ENCODE assay signal across 19 mouse cellular contexts in the genomic region with DNA sequence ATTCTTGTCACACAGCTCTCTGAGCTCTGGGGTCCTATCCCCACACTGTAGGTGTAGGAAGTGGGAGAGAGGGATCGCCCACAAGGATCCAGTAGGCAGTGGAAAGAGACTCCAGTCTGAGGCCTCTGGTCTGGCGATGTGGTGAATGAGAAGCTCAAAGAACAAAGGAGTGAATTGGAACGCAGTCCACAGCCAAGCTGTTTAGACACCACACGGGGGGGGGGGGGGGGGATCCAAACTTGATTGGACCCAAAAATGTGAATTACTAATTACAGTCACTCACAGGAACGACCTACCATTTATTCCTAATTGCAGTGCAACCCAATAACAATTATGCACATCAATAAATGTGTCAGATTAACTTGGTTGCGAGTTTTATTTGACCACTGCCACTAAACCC.
"Had no signal": no experiment of that assay in that cellular context is flagged by ENCODE, and none has a peak within 500 bp of the region (broad histone marks: within the 10 kb centered on the region; RNA-seq: fewer than 3 reads in every experiment).

No protein-coding gene starts in this region.

- H3K4me3 ChIP-seq: kidney, embryonic 15.5 days; limb, embryonic 12.5 days; limb, embryonic 15.5 days; midbrain, embryonic 12.5 days; midbrain, embryonic 15.5 days; stomach, embryonic 15.5 days had no signal

- ATAC-seq: liver, postnatal 0 days; lung, postnatal 0 days had no signal

- DNase-seq: kidney, adult 8-10 months; kidney, postnatal 10 days; kidney, postnatal 36 days; left cerebral cortex, postnatal 4 days; liver, postnatal 0 days; lung, embryonic 14.5 days; right cerebral cortex, postnatal 25 days; spleen, adult 18-20 months; thymus, postnatal 25 days had no signal

- H3K36me3 ChIP-seq: kidney, embryonic 15.5 days; limb, embryonic 12.5 days; limb, embryonic 15.5 days; midbrain, embryonic 12.5 days; midbrain, embryonic 15.5 days; stomach, embryonic 15.5 days had no signal

- H3K4me2 ChIP-seq: kidney, embryonic 15.5 days; limb, embryonic 12.5 days; limb, embryonic 15.5 days; liver, embryonic 11.5 days; lung, embryonic 14.5 days; midbrain, embryonic 12.5 days; midbrain, embryonic 15.5 days; stomach, embryonic 15.5 days had no signal

- H3K9ac ChIP-seq: kidney, embryonic 15.5 days; limb, embryonic 12.5 days; limb, embryonic 15.5 days; liver, embryonic 14.5 days; liver, postnatal 0 days; lung, embryonic 14.5 days; midbrain, embryonic 12.5 days; midbrain, embryonic 15.5 days; stomach, embryonic 15.5 days had no signal

- H3K9me3 ChIP-seq: kidney, embryonic 15.5 days; limb, embryonic 12.5 days; limb, embryonic 15.5 days; midbrain, embryonic 12.5 days; midbrain, embryonic 15.5 days; stomach, embryonic 15.5 days had no signal

- H3K27ac ChIP-seq: kidney, embryonic 15.5 days; limb, embryonic 12.5 days; limb, embryonic 15.5 days; liver, embryonic 14.5 days; macrophage; midbrain, embryonic 12.5 days; midbrain, embryonic 15.5 days; stomach, embryonic 15.5 days had no signal

- H3K27me3 ChIP-seq: stomach, embryonic 15.5 days had no signal

- H3K4me1 ChIP-seq: stomach, embryonic 15.5 days had no signal
